ENCODE assay signal across 16 mouse cellular contexts in the genomic region with DNA sequence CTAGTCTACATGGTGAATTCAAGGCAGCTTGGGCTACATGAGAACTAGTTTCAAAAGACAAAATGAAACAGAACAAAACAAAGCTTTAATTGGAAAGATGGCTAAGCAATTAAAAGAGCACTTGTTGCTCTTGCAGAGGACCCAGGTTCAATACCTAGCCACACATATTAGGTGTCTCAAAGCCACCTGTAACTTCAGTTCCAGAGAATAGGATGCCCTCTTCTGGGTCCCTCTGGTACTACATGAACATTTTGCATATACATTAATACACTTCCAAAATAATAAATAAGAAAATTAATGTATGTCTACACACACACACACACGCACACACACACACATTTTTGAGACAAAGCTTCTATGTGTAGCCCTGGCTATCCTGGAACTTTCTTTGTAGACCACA.
DNase-seq lines count a peak whose midpoint lies in the region; ATAC-seq and TF ChIP-seq lines count a peak whose summit lies in the region.
"Had no signal": no experiment of that assay in that cellular context is flagged by ENCODE, and none has a peak within 500 bp of the region (broad histone marks: within the 10 kb centered on the region; RNA-seq: fewer than 3 reads in every experiment).

No protein-coding gene starts in this region.

- peak; percentile 58 for TF ChIP-seq CTCF in layer of hippocampus, adult 2 months (conservative IDR thresholded peaks at IDR 0.05)
- TF ChIP-seq CTCF in Patski (IDR thresholded peaks at IDR 0.05), result peak; percentile 57

- H3K4me3 ChIP-seq in layer of hippocampus, adult 2 months, result no peak overlapping the region
- H3K4me3 ChIP-seq: hindbrain, embryonic 13.5 days; lung, embryonic 15.5 days; midbrain, embryonic 13.5 days; neural tube, embryonic 13.5 days; stomach, embryonic 15.5 days had no signal

- H3K27me3 ChIP-seq in Patski, result no peaks in the 10 kb centered on the region
- H3K27me3 ChIP-seq: hindbrain, embryonic 13.5 days; lung, embryonic 15.5 days; midbrain, embryonic 13.5 days; neural tube, embryonic 13.5 days; stomach, embryonic 15.5 days had no signal

- in situ Hi-C loops in Patski (cut with MboI; ENCODE audit: low pct_unique_long_range_greater_than_20kb), result no loop called here

- no peak overlapping the region for H3K27ac ChIP-seq in layer of hippocampus, adult 2 months
- H3K27ac ChIP-seq: hindbrain, embryonic 13.5 days; lung, embryonic 15.5 days; midbrain, embryonic 13.5 days; neural tube, embryonic 13.5 days; stomach, embryonic 15.5 days had no signal

- POLR2A ChIA-PET in Patski (lab: Charles Lee), result no interaction called here

- CTCF ChIA-PET in Patski (lab: Charles Lee), result interaction anchor here (1.1 kb wide), 1 partner anchor 29 kb away, joined by 3 read pairs; no protein-coding TSS in a partner anchor

- ATAC-seq in Patski, result no peak
- ATAC-seq: midbrain, embryonic 13.5 days had no signal

- no peak for DNase-seq in layer of hippocampus, adult 2 months (ENCODE audit: low spot score in 2 of 2)
- DNase-seq in layer of hippocampus, adult 8-10 months (ENCODE audit: low spot score in 2 of 2), result no peak
- DNase-seq in thymus, postnatal 0 days (ENCODE audit: low spot score), result peak; percentile 3
- DNase-seq in thymus, postnatal 4 days, result no peak
- DNase-seq in Patski (ENCODE audit: low read depth, low spot score), result no peak
- DNase-seq in Muller cell, postnatal 12 days (ENCODE audit: inconsistent ontology term), result no peak
- DNase-seq in layer of hippocampus, postnatal 36 days, result no peak
- DNase-seq: cerebellum, adult 8-10 months; heart, adult 11 months; layer of hippocampus, adult 9-11 months; thymus, postnatal 25 days had no signal
